Mouse (Mus musculus) adipocyte (in vitro differentiated cells): Measurements from ENCODE around the gene Plvap.

Source experiments
- DNase-seq: peaks from one replicate; pipeline ENCODE4 v3.0.0-alpha.2; 2016; ENCODE audit warnings: low spot score

Plvap gene

GRCm38 (mm10) chr8:71486136-71486529 lies 25.4 kb downstream of the Plvap start:
- DNase-seq: no peak

GRCm38 (mm10) chr8:71485142-71486135 lies 26.1 kb downstream of the Plvap start, which contains the start of gene Ano8:
TSS of gene Ano8 (minus strand) at chr8:71485963.
- DNase-seq: peak; percentile 87

DNA sequence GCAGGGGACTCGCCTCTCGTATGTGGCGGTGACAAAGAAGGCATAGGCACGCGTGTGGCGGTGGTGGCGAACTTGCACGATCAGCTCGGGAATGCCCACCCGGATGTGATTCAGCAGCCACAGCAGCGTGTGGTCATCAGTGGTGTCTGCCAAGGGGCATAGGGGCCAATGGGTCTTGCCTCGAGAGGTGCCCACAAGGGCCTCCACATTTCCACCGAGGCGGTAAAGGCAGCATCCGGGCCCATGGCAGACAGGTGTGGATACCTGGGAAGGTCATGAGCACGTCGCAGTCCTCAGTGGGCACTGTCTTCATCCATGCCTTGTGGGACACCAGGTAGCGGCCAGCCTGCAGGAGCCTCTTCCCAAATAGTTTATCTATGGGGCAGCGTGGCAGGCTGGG lies 26.8 kb downstream of the Plvap start:
- DNase-seq: no peak

- DNase-seq: peak; percentile 62
Observed at GRCm38 (mm10) chr8:71483932-71484331, 27.6 kb downstream of the Plvap start.

DNA sequence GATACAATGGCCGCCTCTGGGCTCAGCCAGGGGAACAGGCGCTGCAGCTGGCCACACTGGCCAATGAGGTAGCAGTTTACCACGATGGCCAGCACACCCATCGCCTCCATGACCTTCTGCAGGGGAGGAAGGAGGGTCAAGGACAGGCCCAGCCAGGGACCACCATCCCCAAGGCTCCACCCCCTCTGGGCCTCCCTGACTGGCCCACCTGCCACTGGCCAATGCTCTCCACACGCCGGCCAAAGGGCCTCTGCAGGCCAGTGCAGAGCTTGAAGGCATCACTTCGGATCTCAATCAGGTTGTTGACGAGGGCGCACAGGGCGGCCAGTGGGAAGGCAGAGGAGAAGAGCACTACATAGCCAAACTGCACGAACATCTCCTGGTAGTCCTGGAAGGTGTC lies 32.6 kb downstream of the Plvap start:
- DNase-seq: no peak

DNA sequence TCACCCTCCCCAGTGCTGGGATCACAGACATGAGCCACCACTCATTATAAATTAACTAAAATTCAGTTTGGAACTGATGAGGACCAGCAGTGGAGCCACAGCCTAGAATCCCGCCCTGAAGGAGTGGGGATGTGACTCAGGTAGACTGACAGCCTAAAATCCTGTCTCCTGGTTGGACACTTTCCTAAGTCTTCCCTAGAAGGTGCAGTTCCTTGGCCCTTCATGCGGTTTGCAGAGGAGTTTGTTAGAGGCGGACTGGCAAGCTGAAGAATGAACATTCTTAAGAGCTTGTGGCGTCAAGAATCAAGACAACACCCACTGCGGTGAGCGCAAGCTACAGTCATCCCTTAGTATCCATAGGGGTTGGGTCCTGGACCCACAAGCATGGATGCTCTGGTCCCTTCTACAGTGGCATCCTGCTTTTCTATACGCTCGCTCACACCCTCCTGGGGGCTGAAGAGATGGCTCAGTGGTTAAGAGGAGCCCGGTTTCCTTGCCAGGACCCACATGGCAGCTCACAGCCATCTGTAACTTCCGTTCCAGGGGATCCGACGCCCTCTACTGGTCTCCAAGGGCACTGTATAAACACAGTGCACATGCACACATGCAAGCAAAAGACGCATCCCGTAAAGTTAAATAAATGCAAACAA lies 34.2 kb downstream of the Plvap start:
- no peak for DNase-seq

GRCm38 (mm10) chr8:71476099-71476940 lies 35.2 kb downstream of the Plvap start:
- DNase-seq: peak; percentile 62

DNA sequence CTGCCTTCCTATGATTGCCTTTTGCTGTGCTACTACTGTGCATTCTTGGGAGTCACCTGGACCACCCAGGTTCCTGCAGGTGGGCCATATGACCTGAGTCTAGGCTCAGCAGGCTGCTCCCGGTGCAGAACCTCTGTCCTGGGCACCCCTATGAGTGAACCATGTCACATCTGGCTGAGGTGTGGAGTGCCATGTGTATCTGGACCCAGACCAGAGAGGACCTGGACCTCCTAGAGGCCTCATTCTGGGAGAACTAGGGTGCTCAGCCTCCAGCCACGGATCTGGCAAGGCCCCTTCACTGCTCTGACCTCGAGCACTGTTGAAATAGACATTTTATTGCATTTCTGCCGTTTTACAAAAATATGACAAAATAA lies 35.9 kb downstream of the Plvap start:
- no peak for DNase-seq

DNA sequence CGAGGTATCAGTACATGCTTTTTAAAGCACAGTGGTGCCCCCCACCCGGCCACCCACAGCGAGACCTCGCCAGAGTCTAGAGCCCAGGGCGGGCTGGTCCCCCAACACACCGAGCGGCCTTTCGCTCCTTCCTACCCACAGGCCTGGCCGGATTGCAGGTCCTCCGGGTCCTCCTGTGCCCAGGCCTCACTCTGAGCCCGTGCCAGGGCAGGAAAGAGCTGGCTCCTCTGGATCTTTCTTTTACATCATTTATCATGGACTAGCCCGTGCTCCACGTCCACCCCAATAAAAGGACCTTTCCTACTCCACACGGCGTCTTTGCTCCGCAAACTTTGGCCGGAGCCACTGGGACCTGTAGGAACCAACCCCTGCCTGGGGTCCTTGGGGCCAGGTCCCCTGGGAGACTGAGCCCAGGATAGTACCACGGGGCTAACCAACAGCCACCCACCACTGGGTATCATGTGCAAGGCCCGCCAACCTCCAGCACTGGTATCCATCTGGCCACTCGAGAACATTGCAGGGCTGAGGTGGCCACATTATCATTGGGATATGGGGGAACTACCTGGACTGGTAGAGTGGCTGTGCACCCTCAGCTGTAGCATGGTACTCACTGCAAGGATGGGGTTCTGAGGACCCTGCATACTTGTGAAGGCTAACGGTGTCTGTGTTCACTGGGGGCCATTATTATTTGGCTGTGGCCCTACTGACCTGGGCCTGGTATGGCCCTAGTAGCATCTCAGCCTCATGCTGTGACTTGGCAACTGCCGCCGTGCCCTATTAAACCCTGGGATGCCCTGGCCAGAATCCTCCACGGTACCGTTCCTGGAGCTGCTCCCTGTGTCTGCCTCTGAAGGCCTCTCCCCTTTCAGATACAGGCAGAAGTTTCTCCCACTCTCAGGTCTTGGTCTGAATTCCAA lies 36.5 kb downstream of the Plvap start:
- peak; percentile 63 for DNase-seq

- no peak for DNase-seq
Observed at GRCm38 (mm10) chr8:71474344-71474743, 37.2 kb downstream of the Plvap start.

DNA sequence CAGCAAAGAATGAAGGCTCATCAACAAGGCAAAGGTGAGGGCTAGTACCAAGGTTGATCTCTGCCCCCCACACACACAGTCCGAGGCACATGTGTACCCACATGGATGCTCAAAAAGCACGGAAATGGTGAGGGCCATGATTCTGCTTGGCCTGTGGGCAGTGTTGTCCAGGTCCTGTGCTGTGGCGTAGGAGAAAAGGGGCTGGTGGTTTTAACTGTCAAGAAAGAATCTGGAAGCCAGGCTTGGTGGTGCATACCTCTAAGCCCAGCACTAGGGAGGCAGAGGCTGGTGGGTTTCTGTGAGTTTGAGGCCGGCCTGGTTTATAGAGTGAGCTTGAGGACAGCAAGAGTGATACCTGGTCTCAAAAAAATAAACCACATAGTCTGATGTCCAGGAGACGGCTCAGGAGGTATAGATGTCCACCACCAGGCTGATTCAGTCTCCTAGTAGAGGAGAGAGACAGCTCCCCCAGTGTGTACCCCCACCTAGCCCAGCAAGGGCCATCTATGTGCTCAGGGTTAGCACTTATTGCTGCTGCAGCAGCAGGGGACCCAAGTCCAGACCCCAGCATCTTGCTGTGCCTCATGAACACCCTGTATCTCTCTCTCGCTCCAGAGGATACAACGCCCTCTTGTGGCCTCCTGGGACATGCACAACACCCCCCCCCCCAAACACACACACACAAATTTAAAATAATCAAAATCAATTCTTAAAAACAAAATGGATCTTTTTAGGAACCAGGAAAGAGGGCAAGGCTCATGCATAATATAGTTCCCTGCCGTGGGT lies 38.8 kb downstream of the Plvap start:
- no peak for DNase-seq

GRCm38 (mm10) chr8:71471861-71472260 lies 39.7 kb downstream of the Plvap start:
- DNase-seq: no peak

DNA sequence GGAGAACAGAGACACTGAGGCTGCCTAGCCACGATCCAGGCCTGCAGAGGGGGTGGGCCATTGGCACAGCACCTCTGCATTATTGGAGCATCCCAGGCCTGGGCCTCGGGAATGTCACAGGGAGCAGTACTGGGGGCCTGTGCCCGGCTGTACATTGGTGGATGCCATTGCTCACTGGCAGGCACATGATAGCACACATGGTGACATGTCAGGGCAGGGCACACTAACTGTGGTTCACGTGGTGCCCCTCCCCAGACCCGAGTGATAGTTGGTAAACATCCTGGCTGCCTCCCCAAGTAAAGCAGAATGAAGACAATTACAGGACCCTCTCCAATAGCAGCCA lies 40.7 kb downstream of the Plvap start:
- no peak for DNase-seq

DNA sequence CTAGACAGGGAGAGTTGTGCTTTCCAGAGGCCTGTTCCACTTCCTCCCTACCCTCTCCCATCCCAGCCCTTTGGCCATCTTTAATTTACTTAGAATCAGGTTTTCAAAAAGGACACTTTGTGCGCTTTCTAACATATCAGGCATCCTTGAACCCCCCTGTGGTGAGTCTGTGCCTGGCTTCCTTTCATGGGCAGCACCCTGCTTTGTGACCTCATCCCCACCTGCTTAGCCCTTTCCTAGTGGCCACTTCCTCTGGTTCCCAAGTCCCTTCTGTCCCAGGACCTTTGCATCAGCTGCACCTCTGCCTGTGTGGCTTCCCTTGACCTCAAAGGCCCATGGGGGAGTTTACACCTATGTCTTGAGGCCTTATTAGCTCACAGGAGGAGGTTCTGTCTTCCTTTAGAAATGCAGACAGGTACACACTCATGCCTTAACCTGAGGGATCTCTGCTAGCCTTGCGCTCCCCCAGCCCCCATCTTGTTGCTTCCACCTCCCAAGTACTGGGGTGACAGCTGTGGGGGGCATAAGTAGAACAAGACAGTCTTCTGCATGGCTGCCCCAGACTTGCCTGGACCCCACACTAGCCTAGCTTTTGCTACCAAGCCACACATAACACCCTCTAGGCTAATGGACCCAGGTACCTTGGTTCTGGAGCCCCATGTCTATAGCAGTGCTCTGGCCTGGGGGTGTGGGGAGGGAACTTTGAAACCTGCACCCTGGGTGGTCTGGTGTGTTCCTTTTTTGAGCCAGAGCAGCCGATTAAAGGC lies 41.2 kb downstream of the Plvap start:
- no peak for DNase-seq

GRCm38 (mm10) chr8:71469411-71469810 lies 42.1 kb downstream of the Plvap start:
- DNase-seq: peak; percentile 45

- peak; percentile 98 for DNase-seq
Observed at GRCm38 (mm10) chr8:71468916-71469315, 42.6 kb downstream of the Plvap start, which contains the start of gene Dda1. TSS of gene Dda1 (plus strand) at chr8:71469199.

DNA sequence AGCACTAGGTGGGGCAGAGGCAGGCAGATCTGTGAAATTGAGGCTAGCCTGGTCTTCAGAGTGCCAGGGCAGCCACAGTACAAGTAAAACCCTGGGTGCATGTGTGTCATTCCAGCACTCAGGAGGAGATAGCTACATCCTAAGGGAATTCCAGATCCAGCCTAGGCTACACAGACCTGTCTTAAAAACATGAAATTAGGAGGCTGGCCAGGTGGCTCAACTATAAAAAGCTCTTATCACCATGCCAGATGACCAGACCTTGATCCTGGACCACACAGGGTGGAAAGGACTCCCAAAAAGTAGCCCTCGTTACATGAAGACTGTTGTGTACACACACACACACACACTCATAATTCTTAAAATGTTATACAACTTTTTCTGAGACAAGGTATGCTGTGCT lies 43.6 kb downstream of the Plvap start:
- DNase-seq: no peak

- DNase-seq: no peak
Observed at GRCm38 (mm10) chr8:71467201-71467600, 44.4 kb downstream of the Plvap start.

GRCm38 (mm10) chr8:71466198-71466597 lies 45.4 kb downstream of the Plvap start:
- no peak for DNase-seq

GRCm38 (mm10) chr8:71465733-71466132 lies 45.8 kb downstream of the Plvap start:
- no peak for DNase-seq
